ENCODE assay signal across 14 mouse cellular contexts in genomic region chr11:78161169-78161568, GRCm38 (mm10). TPM values are rescaled to one million over a fixed set of nuclear protein-coding genes. Genes with fewer than 3 reads are reported as not detected.
A peak's percentile ranks its signal among the peaks of the same experiment; 100 is the strongest.
DNase-seq lines count a peak whose midpoint lies in the region; ATAC-seq lines count a peak whose summit lies in the region.
"Had no signal": no experiment of that assay in that cellular context is flagged by ENCODE, and none has a peak within 500 bp of the region (broad histone marks: within the 10 kb centered on the region; RNA-seq: fewer than 3 reads in every experiment).

No protein-coding gene starts in this region.

- no peak overlapping the region for H3K4me2 ChIP-seq in hindbrain, embryonic 12.5 days (replicated peaks)
- H3K4me2 ChIP-seq in hindbrain, embryonic 14.5 days (replicated peaks) = no peak overlapping the region
- H3K4me2 ChIP-seq in midbrain, embryonic 15.5 days = no peak overlapping the region
- H3K4me2 ChIP-seq in embryonic facial prominence, embryonic 12.5 days (replicated peaks) = no peak overlapping the region
- no peak overlapping the region for H3K4me2 ChIP-seq in liver, embryonic 13.5 days
- H3K4me2 ChIP-seq: midbrain, embryonic 12.5 days had no signal

- peaks cover 62% of the 10 kb centered on the region for H3K36me3 ChIP-seq in hindbrain, embryonic 12.5 days
- peaks cover 64% of the 10 kb centered on the region for H3K36me3 ChIP-seq in hindbrain, embryonic 14.5 days (replicated peaks; ENCODE audit: control insufficient read depth, insufficient read depth)
- H3K36me3 ChIP-seq in midbrain, embryonic 10.5 days = peaks cover 75% of the 10 kb centered on the region
- H3K36me3 ChIP-seq in midbrain, embryonic 15.5 days (replicated peaks) = peaks cover 27% of the 10 kb centered on the region
- peaks cover 61% of the 10 kb centered on the region for H3K36me3 ChIP-seq in embryonic facial prominence, embryonic 12.5 days
- H3K36me3 ChIP-seq in liver, embryonic 13.5 days = peaks cover 68% of the 10 kb centered on the region

- WGBS in hindbrain, embryonic 12.5 days = 93% methylated on average over 14 of the region's 14 CpGs
- 94% methylated on average over 14 of the region's 14 CpGs for WGBS in hindbrain, embryonic 14.5 days
- WGBS in midbrain, embryonic 10.5 days = 95% methylated on average over 14 of the region's 14 CpGs
- 87% methylated on average over 14 of the region's 14 CpGs for WGBS in midbrain, embryonic 15.5 days
- 90% methylated on average over 14 of the region's 14 CpGs for WGBS in embryonic facial prominence, embryonic 12.5 days
- 69% methylated on average over 14 of the region's 14 CpGs for WGBS in liver, embryonic 13.5 days (ENCODE audit: insufficient replicate concordance)

- no peaks in the 10 kb centered on the region for H3K27me3 ChIP-seq in hindbrain, embryonic 12.5 days
- no peaks in the 10 kb centered on the region for H3K27me3 ChIP-seq in hindbrain, embryonic 14.5 days (ENCODE audit: control insufficient read depth, insufficient read depth, low read length)
- 0 out of 2 replicates have a peak, but pooled peaks cover 3% of the 10 kb centered on the region for H3K27me3 ChIP-seq in midbrain, embryonic 10.5 days (ENCODE audit: low read depth, poor library complexity, severe bottlenecking)
- no peaks in the 10 kb centered on the region for H3K27me3 ChIP-seq in midbrain, embryonic 15.5 days (replicated peaks)
- no peaks in the 10 kb centered on the region for H3K27me3 ChIP-seq in embryonic facial prominence, embryonic 12.5 days
- H3K27me3 ChIP-seq in liver, embryonic 13.5 days = no peaks in the 10 kb centered on the region
- H3K27me3 ChIP-seq: midbrain, embryonic 12.5 days had no signal

- peaks cover 36% of the 10 kb centered on the region for H3K4me1 ChIP-seq in hindbrain, embryonic 12.5 days
- H3K4me1 ChIP-seq in hindbrain, embryonic 14.5 days (replicated peaks; ENCODE audit: control insufficient read depth, insufficient read depth, low read length) = peaks cover 24% of the 10 kb centered on the region
- H3K4me1 ChIP-seq in midbrain, embryonic 10.5 days = peaks cover 43% of the 10 kb centered on the region
- peaks cover 38% of the 10 kb centered on the region for H3K4me1 ChIP-seq in midbrain, embryonic 15.5 days
- H3K4me1 ChIP-seq in embryonic facial prominence, embryonic 12.5 days = peaks cover 27% of the 10 kb centered on the region
- H3K4me1 ChIP-seq in liver, embryonic 13.5 days (replicated peaks) = peaks cover 69% of the 10 kb centered on the region

- no peak overlapping the region; the same call in 1 of the 2 replicates for H3K27ac ChIP-seq in hindbrain, embryonic 12.5 days
- no peak overlapping the region for H3K27ac ChIP-seq in hindbrain, embryonic 14.5 days
- H3K27ac ChIP-seq in midbrain, embryonic 10.5 days (replicated peaks) = no peak overlapping the region
- H3K27ac ChIP-seq in midbrain, embryonic 15.5 days = no peak overlapping the region
- peak overlapping the region; percentile 41; the same call in 1 of the 2 replicates for H3K27ac ChIP-seq in embryonic facial prominence, embryonic 12.5 days
- peak overlapping the region; percentile 34 for H3K27ac ChIP-seq in liver, embryonic 13.5 days

- H3K9me3 ChIP-seq in hindbrain, embryonic 12.5 days (replicated peaks) = no peaks in the 10 kb centered on the region
- H3K9me3 ChIP-seq in hindbrain, embryonic 14.5 days (ENCODE audit: control insufficient read depth, low read length) = no peaks in the 10 kb centered on the region
- no peaks in the 10 kb centered on the region for H3K9me3 ChIP-seq in midbrain, embryonic 10.5 days (replicated peaks)
- H3K9me3 ChIP-seq in midbrain, embryonic 15.5 days = no peaks in the 10 kb centered on the region
- no peaks in the 10 kb centered on the region for H3K9me3 ChIP-seq in embryonic facial prominence, embryonic 12.5 days
- no peaks in the 10 kb centered on the region for H3K9me3 ChIP-seq in liver, embryonic 13.5 days (replicated peaks)
- H3K9me3 ChIP-seq: midbrain, embryonic 12.5 days had no signal

- H3K9ac ChIP-seq in hindbrain, embryonic 12.5 days = 0 out of 2 replicates have a peak overlapping the region, but pooled peaks have one; percentile 24
- H3K9ac ChIP-seq in hindbrain, embryonic 14.5 days = no peak overlapping the region
- no peak overlapping the region for H3K9ac ChIP-seq in midbrain, embryonic 15.5 days
- H3K9ac ChIP-seq in embryonic facial prominence, embryonic 12.5 days = peak overlapping the region; percentile 20; the same call in 1 of the 2 replicates
- peak overlapping the region; percentile 99; the same call in 1 of the 2 replicates for H3K9ac ChIP-seq in liver, embryonic 13.5 days
- H3K9ac ChIP-seq: midbrain, embryonic 12.5 days had no signal

- DNase-seq in hindbrain, embryonic 14.5 days (ENCODE audit: low spot score) = no peak
- no peak for DNase-seq in midbrain, embryonic 10.5 days (ENCODE audit: low spot score)
- DNase-seq in liver, embryonic 13.5 days = no peak
- DNase-seq in gastrocnemius, postnatal 4 days (ENCODE audit: low spot score in 2 of 2) = no peak
- DNase-seq in gastrocnemius, postnatal 10 days = no peak
- DNase-seq: adrenal gland, postnatal 14 days; cerebellum, adult 2 months; kidney, adult 8-10 months had no signal

- no peak overlapping the region for H3K4me3 ChIP-seq in hindbrain, embryonic 12.5 days
- no peak overlapping the region for H3K4me3 ChIP-seq in hindbrain, embryonic 14.5 days (replicated peaks; ENCODE audit: low read length)
- 0 out of 2 replicates have a peak overlapping the region, but pooled peaks have one; percentile 4 for H3K4me3 ChIP-seq in midbrain, embryonic 10.5 days
- no peak overlapping the region for H3K4me3 ChIP-seq in midbrain, embryonic 15.5 days
- no peak overlapping the region for H3K4me3 ChIP-seq in embryonic facial prominence, embryonic 12.5 days
- H3K4me3 ChIP-seq in liver, embryonic 13.5 days (replicated peaks) = no peak overlapping the region
- H3K4me3 ChIP-seq: midbrain, embryonic 12.5 days had no signal

- ATAC-seq in hindbrain, embryonic 12.5 days (ENCODE audit: low FRiP score) = no peak
- ATAC-seq in hindbrain, embryonic 14.5 days (ENCODE audit: low FRiP score) = no peak
- no peak for ATAC-seq in midbrain, embryonic 15.5 days (replicated peaks)
- ATAC-seq in embryonic facial prominence, embryonic 12.5 days (ENCODE audit: insufficient number of reproducible peaks, insufficient read depth, low FRiP score, low TSS enrichment) = no peak
- no peak for ATAC-seq in liver, embryonic 13.5 days (ENCODE audit: low read depth)
- ATAC-seq: forebrain, embryonic 14.5 days; lung, postnatal 0 days had no signal

RNA-seq across cellular contexts. Expression of gene Traf4, which starts 4.2 kb away (rescaled TPM):
- polyA plus RNA-seq in hindbrain, embryonic 12.5 days (2016; fragmentation: Nextera tagmentation; extraction: Ambion mirVana) = 149 and 152 TPM in 2 replicates
- polyA plus RNA-seq in hindbrain, embryonic 14.5 days (2014; fragmentation: Nextera tagmentation; extraction: Ambion mirVana) = 57.2 and 63.5 TPM in 2 replicates
- polyA plus RNA-seq in midbrain, embryonic 10.5 days (2016; fragmentation: Nextera tagmentation; extraction: Ambion mirVana) = 96.3 and 109 TPM in 2 replicates
- 101 and 107 TPM in 2 replicates for polyA plus RNA-seq in midbrain, embryonic 15.5 days (2015; fragmentation: Nextera tagmentation; extraction: Ambion mirVana)
- 119 and 122 TPM in 2 replicates for polyA plus RNA-seq in embryonic facial prominence, embryonic 12.5 days (2016; fragmentation: Nextera tagmentation; extraction: Ambion mirVana)
- 28.0 and 34.6 TPM in 2 replicates for polyA plus RNA-seq in liver, embryonic 13.5 days (2015; fragmentation: Nextera tagmentation; extraction: Ambion mirVana)
- 10 to 100 TPM; 36.5 to 41.4 TPM for total RNA-seq in gastrocnemius, postnatal 4 days (2021)
- 10 to 100 TPM; 15.7 to 22.6 TPM for total RNA-seq in gastrocnemius, postnatal 10 days (2021)

RNA-seq across cellular contexts. Expression of gene Nek8, which starts 15.3 kb away (rescaled TPM):
- polyA plus RNA-seq in hindbrain, embryonic 12.5 days (2016; fragmentation: Nextera tagmentation; extraction: Ambion mirVana) = 10.7 and 12.9 TPM in 2 replicates
- polyA plus RNA-seq in hindbrain, embryonic 14.5 days (2014; fragmentation: Nextera tagmentation; extraction: Ambion mirVana) = 4.6 and 6.0 TPM in 2 replicates
- 10.7 and 11.1 TPM in 2 replicates for polyA plus RNA-seq in midbrain, embryonic 10.5 days (2016; fragmentation: Nextera tagmentation; extraction: Ambion mirVana)
- polyA plus RNA-seq in midbrain, embryonic 15.5 days (2015; fragmentation: Nextera tagmentation; extraction: Ambion mirVana) = 6.5 and 7.3 TPM in 2 replicates
- 17.5 and 18.9 TPM in 2 replicates for polyA plus RNA-seq in embryonic facial prominence, embryonic 12.5 days (2016; fragmentation: Nextera tagmentation; extraction: Ambion mirVana)
- polyA plus RNA-seq in liver, embryonic 13.5 days (2015; fragmentation: Nextera tagmentation; extraction: Ambion mirVana) = 8.9 and 9.2 TPM in 2 replicates
- 1 to 10 TPM; 6.6 to 7.5 TPM for total RNA-seq in gastrocnemius, postnatal 4 days (2021)
- total RNA-seq in gastrocnemius, postnatal 10 days (2021) = 1 to 10 TPM; 3.1 to 3.7 TPM

RNA-seq across cellular contexts. Expression of gene Tlcd1, which starts 15.3 kb away (rescaled TPM):
- polyA plus RNA-seq in hindbrain, embryonic 12.5 days (2016; fragmentation: Nextera tagmentation; extraction: Ambion mirVana) = 9.4 and 10.2 TPM in 2 replicates
- 13.4 and 16.6 TPM in 2 replicates for polyA plus RNA-seq in hindbrain, embryonic 14.5 days (2014; fragmentation: Nextera tagmentation; extraction: Ambion mirVana)
- 8.8 and 11.1 TPM in 2 replicates for polyA plus RNA-seq in midbrain, embryonic 10.5 days (2016; fragmentation: Nextera tagmentation; extraction: Ambion mirVana)
- polyA plus RNA-seq in midbrain, embryonic 15.5 days (2015; fragmentation: Nextera tagmentation; extraction: Ambion mirVana) = 7.4 and 7.6 TPM in 2 replicates
- polyA plus RNA-seq in embryonic facial prominence, embryonic 12.5 days (2016; fragmentation: Nextera tagmentation; extraction: Ambion mirVana) = 13.5 and 14.2 TPM in 2 replicates
- 50.3 and 54.3 TPM in 2 replicates for polyA plus RNA-seq in liver, embryonic 13.5 days (2015; fragmentation: Nextera tagmentation; extraction: Ambion mirVana)
- total RNA-seq in gastrocnemius, postnatal 4 days (2021) = 10 to 100 TPM; 12.6 to 16.0 TPM
- total RNA-seq in gastrocnemius, postnatal 10 days (2021) = 10 to 100 TPM in 1 of 2 experiments, 1 to 10 TPM in 1; 7.4 to 11.9 TPM

RNA-seq across cellular contexts. Expression of gene Rpl23a, which starts 22.2 kb away (rescaled TPM):
- 894 and 983 TPM in 2 replicates for polyA plus RNA-seq in hindbrain, embryonic 12.5 days (2016; fragmentation: Nextera tagmentation; extraction: Ambion mirVana)
- 880 and 1,029 TPM in 2 replicates for polyA plus RNA-seq in hindbrain, embryonic 14.5 days (2014; fragmentation: Nextera tagmentation; extraction: Ambion mirVana)
- 953 and 1,066 TPM in 2 replicates for polyA plus RNA-seq in midbrain, embryonic 10.5 days (2016; fragmentation: Nextera tagmentation; extraction: Ambion mirVana)
- 695 and 703 TPM in 2 replicates for polyA plus RNA-seq in midbrain, embryonic 15.5 days (2015; fragmentation: Nextera tagmentation; extraction: Ambion mirVana)
- 1,221 and 1,230 TPM in 2 replicates for polyA plus RNA-seq in embryonic facial prominence, embryonic 12.5 days (2016; fragmentation: Nextera tagmentation; extraction: Ambion mirVana)
- 1,033 and 1,075 TPM in 2 replicates for polyA plus RNA-seq in liver, embryonic 13.5 days (2015; fragmentation: Nextera tagmentation; extraction: Ambion mirVana)
- total RNA-seq in gastrocnemius, postnatal 4 days (2021) = 1,000 to 10,000 TPM; 1,488 to 1,617 TPM
- total RNA-seq in gastrocnemius, postnatal 10 days (2021) = 1,000 to 10,000 TPM; 1,328 to 1,362 TPM

RNA-seq across cellular contexts. Expression of gene Rab34, which starts 27.1 kb away (rescaled TPM):
- 75.2 and 81.0 TPM in 2 replicates for polyA plus RNA-seq in hindbrain, embryonic 12.5 days (2016; fragmentation: Nextera tagmentation; extraction: Ambion mirVana)
- polyA plus RNA-seq in hindbrain, embryonic 14.5 days (2014; fragmentation: Nextera tagmentation; extraction: Ambion mirVana) = 46.4 and 53.2 TPM in 2 replicates
- 75.0 and 83.8 TPM in 2 replicates for polyA plus RNA-seq in midbrain, embryonic 10.5 days (2016; fragmentation: Nextera tagmentation; extraction: Ambion mirVana)
- 56.3 and 61.5 TPM in 2 replicates for polyA plus RNA-seq in midbrain, embryonic 15.5 days (2015; fragmentation: Nextera tagmentation; extraction: Ambion mirVana)
- 164 and 181 TPM in 2 replicates for polyA plus RNA-seq in embryonic facial prominence, embryonic 12.5 days (2016; fragmentation: Nextera tagmentation; extraction: Ambion mirVana)
- 13.5 and 15.6 TPM in 2 replicates for polyA plus RNA-seq in liver, embryonic 13.5 days (2015; fragmentation: Nextera tagmentation; extraction: Ambion mirVana)
- 10 to 100 TPM; 43.9 to 45.7 TPM for total RNA-seq in gastrocnemius, postnatal 4 days (2021)
- 10 to 100 TPM; 21.7 to 25.4 TPM for total RNA-seq in gastrocnemius, postnatal 10 days (2021)

Comparison
In these comparisons a context has a peak if more than half of its experiments do, and no peak if none do; other contexts are left out.
1. H3K9ac ChIP-seq: peak in hindbrain, embryonic 12.5 days (single experiment), embryonic facial prominence, embryonic 12.5 days (single experiment) and liver, embryonic 13.5 days (single experiment); none in hindbrain, embryonic 14.5 days (single experiment) and midbrain, embryonic 15.5 days (single experiment).
2. H3K27ac ChIP-seq: peak in embryonic facial prominence, embryonic 12.5 days (single experiment) and liver, embryonic 13.5 days (single experiment); none in hindbrain, embryonic 12.5 days (single experiment), hindbrain, embryonic 14.5 days (single experiment), midbrain, embryonic 10.5 days (single experiment) and midbrain, embryonic 15.5 days (single experiment).